Mouse (Mus musculus) sigmoid colon, adult 10 weeks (tissue): ENCODE data around the gene Cyp3a16. TPM values are rescaled to one million over a fixed set of nuclear protein-coding genes. Genes with fewer than 3 reads are reported as not detected.

Experiments used
- polyA plus RNA-seq: library from polyadenylated mRNA; stranded (reverse); fragments of 350-450 nt; fragmentation: Illumina TruSeq; extraction: RNeasy Lipid Tissue Mini Kit (QIAGEN cat#74804); gene quantifications from one replicate; pipeline ENCODE4 v1.2.3, GENCODE M21; 2014; ENCODE audit warnings: low read depth, low replicate concordance

The Cyp3a16 gene
- not detected for polyA plus RNA-seq

DNA sequence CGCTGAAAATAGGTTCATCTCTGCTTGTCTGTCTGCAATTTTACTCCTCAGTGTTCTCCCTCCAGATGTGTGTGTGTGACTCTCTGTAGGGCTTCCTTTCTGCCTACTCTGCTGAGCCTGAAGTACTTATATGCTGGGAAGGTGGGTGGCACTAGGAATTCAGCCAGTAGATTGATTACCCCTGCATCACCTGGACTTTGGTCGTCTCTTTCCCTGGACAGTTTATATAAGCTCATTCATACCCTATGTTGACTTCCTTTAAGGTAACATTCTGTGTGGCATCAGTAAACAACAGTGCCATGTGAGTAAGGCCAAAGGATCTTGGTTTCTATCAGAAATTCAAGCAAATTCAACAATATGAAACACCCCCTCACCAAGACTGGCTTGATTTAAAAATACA is at the start of gene Cyp3a16:
Gene Cyp3a16 (minus strand): TSS at position 101 of the 400 bp plus-strand sequence.

Other genes starting within 250 kb of the Cyp3a16 start
- gene Zfp655, start 238.0 kb downstream of the Cyp3a16 start, polyA plus RNA-seq = 88.7 TPM
- not detected for gene Zscan25, start 189.2 kb downstream of the Cyp3a16 start, polyA plus RNA-seq
- gene Cyp3a57, start 124.4 kb downstream of the Cyp3a16 start, polyA plus RNA-seq = not detected
- gene Cyp3a41b, start 115.0 kb upstream of the Cyp3a16 start, polyA plus RNA-seq = not detected